Mouse (Mus musculus) erythroblast, embryonic 14.5 days (primary cell): ENCODE data around the gene Tll1. TPM values are rescaled to one million over a fixed set of nuclear protein-coding genes. Genes with fewer than 3 reads are reported as not detected.
A peak's percentile ranks its signal among the peaks of the same experiment; 100 is the strongest.

Experiments
- H3K27me3 ChIP-seq: 2 replicates; pipeline ENCODE4 v1.6.1; 2012; ENCODE audit warnings: inconsistent platforms; ENCODE audit not compliant: control insufficient read depth
- H3K36me3 ChIP-seq: 2 replicates; pipeline ENCODE4 v1.6.1; 2012; ENCODE audit warnings: mild to moderate bottlenecking, inconsistent platforms; ENCODE audit not compliant: control insufficient read depth
- H3K4me1 ChIP-seq: 2 replicates; pipeline ENCODE4 v1.6.1; 2012; ENCODE audit warnings: inconsistent platforms; ENCODE audit not compliant: control insufficient read depth
- H3K4me3 ChIP-seq: replicated peaks from 2 replicates; pipeline ENCODE3; 2012; ENCODE audit warnings: moderate library complexity, mild to moderate bottlenecking, inconsistent platforms
- H3K9me3 ChIP-seq: 2 replicates; pipeline ENCODE4 v1.6.1; 2012; ENCODE audit warnings: low read length, inconsistent platforms, mixed read lengths; ENCODE audit not compliant: control insufficient read depth
- GATA1 ChIP-seq: IDR thresholded peaks from 2 replicates; pipeline ENCODE4 v1.6.1; 2012; ENCODE audit warnings: low read length, inconsistent platforms, mixed read lengths
- TAL1 ChIP-seq: IDR thresholded peaks from 3 replicates; pipeline ENCODE4 v1.6.1; 2012; ENCODE audit warnings: low read length, inconsistent platforms, mixed read lengths
- polyA plus RNA-seq: library from polyadenylated mRNA; stranded (reverse); fragments of >175 nt; gene quantifications from 2 replicates; pipeline ENCODE4 v1.2.3, GENCODE M21; 2012

Tll1 gene
- not detected in 2 replicates for polyA plus RNA-seq

DNA sequence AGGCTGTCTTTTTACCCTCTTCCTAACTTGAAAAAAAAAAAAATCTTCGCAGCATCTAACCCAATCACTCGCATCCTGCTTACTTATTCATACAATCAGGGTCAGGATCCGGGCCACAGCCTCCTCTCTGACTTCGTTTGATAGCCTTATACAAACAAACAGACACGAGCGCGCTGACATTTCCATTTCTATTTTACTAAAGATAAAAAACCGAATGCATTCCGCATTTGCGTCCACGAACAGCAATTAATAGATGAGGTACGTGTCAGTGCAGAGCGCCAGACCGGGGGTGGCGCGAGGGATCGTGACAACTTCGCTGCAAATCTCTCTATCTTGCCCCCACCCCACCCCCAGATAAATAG is at the start of gene Tll1:
TSS of gene Tll1 (minus strand) at position 248 of the 362 bp plus-strand sequence.
- Histone ChIP-seq H3K27me3 (peaks cover 40% of the 10 kb centered on the region), H3K4me3 (peak within 1 kb of the TSS; percentile 20)

DNA sequence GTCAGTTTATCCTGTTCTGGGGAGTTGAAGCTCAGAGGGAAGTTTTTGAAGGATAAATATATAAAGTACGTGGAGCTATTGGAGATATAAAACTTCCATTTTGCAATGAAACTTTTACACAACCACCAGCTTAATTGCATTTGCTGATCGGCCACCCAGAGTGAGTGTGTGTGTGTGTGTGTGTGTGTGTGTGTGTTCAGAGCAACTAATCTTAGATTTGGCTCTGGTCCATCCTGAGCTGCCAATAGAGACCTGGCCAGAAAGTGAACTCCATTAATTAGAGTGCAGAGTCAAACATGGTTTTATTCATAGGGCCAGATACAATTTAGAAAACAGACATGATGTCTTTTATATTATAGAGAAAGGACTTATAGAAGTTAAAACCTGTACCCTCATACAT is 32.6 kb upstream of the Tll1 start:
- TF ChIP-seq GATA1 (no peak), TAL1 (no peak)

More for the DNA sequence above, at the start of gene Tll1:
- no peak for TF ChIP-seq GATA1
- TF ChIP-seq TAL1: no peak
- H3K4me1 ChIP-seq: no peaks in the 10 kb centered on the region
- no peaks in the 10 kb centered on the region for H3K36me3 ChIP-seq
- H3K9me3 ChIP-seq: no peaks in the 10 kb centered on the region

GRCm38 (mm10) chr8:64221600-64221999 is 15.5 kb upstream of the Tll1 start:
- H3K9me3 ChIP-seq: no peaks in the 10 kb centered on the region
- H3K4me1 ChIP-seq: no peaks in the 10 kb centered on the region
- H3K36me3 ChIP-seq: no peaks in the 10 kb centered on the region
- H3K27me3 ChIP-seq: no peaks in the 10 kb centered on the region
- TF ChIP-seq GATA1 (no peak), TAL1 (no peak)
- H3K4me3 ChIP-seq: no peak overlapping the region

More for the DNA sequence above, 32.6 kb upstream of the Tll1 start:
- H3K36me3 ChIP-seq: no peaks in the 10 kb centered on the region
- no peak overlapping the region for H3K4me3 ChIP-seq
- H3K27me3 ChIP-seq: no peaks in the 10 kb centered on the region
- no peaks in the 10 kb centered on the region for H3K9me3 ChIP-seq
- no peaks in the 10 kb centered on the region for H3K4me1 ChIP-seq

DNA sequence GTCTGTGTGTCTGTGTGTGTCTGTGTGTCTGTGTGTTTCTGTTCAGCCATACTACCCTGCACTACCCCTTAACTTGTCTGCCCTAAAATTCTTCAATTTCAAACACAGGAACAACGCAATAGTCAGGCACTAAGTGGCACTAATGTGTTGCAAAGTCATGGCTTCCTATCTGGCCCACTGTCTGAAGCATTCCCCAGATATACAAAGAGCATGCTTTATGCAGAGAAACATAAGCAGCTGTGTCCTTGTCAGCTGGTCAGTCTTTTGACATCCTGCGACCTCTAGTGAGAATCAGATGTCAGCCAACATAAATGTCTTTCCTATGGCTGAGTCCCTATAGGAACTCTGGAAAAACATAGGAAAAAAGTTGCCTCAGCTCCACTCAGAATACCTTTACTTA is 11.6 kb upstream of the Tll1 start:
- Histone ChIP-seq H3K4me1 (no peaks in the 10 kb centered on the region), H3K27me3 (no peaks in the 10 kb centered on the region), H3K4me3 (no peak overlapping the region), H3K36me3 (no peaks in the 10 kb centered on the region), H3K9me3 (no peaks in the 10 kb centered on the region)
- no peak for TF ChIP-seq TAL1
- TF ChIP-seq GATA1: no peak

GRCm38 (mm10) chr8:64216252-64216651 is 10.2 kb upstream of the Tll1 start:
- Histone ChIP-seq H3K9me3 (no peaks in the 10 kb centered on the region), H3K4me1 (no peaks in the 10 kb centered on the region), H3K4me3 (no peak overlapping the region), H3K27me3 (no peaks in the 10 kb centered on the region), H3K36me3 (no peaks in the 10 kb centered on the region)
- TF ChIP-seq GATA1 (no peak), TAL1 (no peak)

GRCm38 (mm10) chr8:64215374-64215773 is 9.3 kb upstream of the Tll1 start:
- Histone ChIP-seq H3K27me3 (no peaks in the 10 kb centered on the region), H3K9me3 (no peaks in the 10 kb centered on the region), H3K4me3 (no peak overlapping the region), H3K36me3 (no peaks in the 10 kb centered on the region), H3K4me1 (no peaks in the 10 kb centered on the region)
- TF ChIP-seq TAL1 (no peak), GATA1 (no peak)

DNA sequence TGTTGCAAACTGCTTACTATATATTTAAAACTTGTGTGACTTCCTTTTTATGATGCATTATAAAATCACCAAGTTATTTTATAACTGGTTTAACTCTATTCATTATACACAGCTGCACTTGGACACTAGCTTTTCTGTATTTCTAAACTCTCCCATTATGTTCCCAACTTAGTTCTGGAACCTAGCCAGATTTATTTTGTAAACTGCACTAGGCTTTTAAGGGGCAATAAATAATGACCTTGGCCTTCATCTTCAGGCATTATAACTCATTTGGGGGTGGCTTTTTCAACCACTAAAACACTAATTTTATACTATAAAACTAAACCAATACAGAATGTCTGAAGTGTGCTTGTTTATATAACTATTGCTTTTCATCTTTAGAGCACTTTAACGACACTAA is 8.8 kb upstream of the Tll1 start:
- Histone ChIP-seq H3K4me1 (no peaks in the 10 kb centered on the region), H3K4me3 (no peak overlapping the region), H3K9me3 (no peaks in the 10 kb centered on the region), H3K36me3 (no peaks in the 10 kb centered on the region), H3K27me3 (no peaks in the 10 kb centered on the region)
- TF ChIP-seq GATA1: no peak
- TF ChIP-seq TAL1: no peak

- H3K4me1 ChIP-seq: no peaks in the 10 kb centered on the region
- H3K27me3 ChIP-seq: peaks cover 40% of the 10 kb centered on the region
- TF ChIP-seq TAL1 (no peak), GATA1 (no peak)
- peak overlapping the region; percentile 20 for H3K4me3 ChIP-seq
- H3K9me3 ChIP-seq: no peaks in the 10 kb centered on the region
- no peaks in the 10 kb centered on the region for H3K36me3 ChIP-seq
Measured at GRCm38 (mm10) chr8:64206411-64206861, 365 bp upstream of the Tll1 start.

DNA sequence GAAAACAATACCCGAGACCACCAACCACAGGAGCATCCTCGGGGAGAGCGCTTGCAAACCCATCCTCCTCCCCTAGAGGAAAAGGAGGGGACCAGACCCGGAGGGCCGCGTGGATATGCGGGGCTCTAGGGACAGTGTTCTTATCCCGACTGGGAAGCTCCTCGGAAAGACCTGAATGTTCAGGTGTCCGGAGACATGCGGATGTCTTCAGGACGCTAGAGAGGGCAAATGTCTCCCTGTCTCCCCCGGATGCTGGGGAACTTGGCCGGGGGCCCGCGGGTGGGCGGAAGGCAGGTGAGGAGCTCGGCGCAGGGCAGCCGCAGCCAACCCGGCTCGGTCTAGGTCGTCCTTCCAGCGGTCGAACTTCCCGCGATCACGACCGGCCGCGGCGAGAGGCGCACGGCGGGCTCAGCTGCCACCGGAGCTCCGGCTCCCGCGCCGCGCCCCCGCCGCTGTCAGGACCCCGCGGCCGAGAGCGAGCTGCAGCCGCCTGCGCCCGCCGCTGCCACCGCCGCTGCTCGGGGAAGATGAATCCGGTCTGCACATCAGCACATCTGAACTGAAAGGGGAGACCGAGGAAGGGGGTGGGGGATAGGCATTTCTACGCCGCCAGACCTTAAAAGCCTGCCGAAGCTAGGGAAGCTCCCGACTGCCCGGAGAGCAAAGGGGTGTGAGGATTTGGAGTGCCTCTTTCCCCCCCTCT is 599 bp downstream of the Tll1 start:
- H3K9me3 ChIP-seq: no peaks in the 10 kb centered on the region
- H3K27me3 ChIP-seq: peaks cover 40% of the 10 kb centered on the region
- no peak overlapping the region for H3K4me3 ChIP-seq
- no peak for TF ChIP-seq TAL1
- TF ChIP-seq GATA1: no peak
- H3K36me3 ChIP-seq: no peaks in the 10 kb centered on the region
- no peaks in the 10 kb centered on the region for H3K4me1 ChIP-seq

- no peaks in the 10 kb centered on the region for H3K36me3 ChIP-seq
- no peaks in the 10 kb centered on the region for H3K4me1 ChIP-seq
- TF ChIP-seq TAL1: no peak
- TF ChIP-seq GATA1: no peak
- H3K9me3 ChIP-seq: no peaks in the 10 kb centered on the region
- no peak overlapping the region for H3K4me3 ChIP-seq
- H3K27me3 ChIP-seq: peaks cover 40% of the 10 kb centered on the region
Measured at GRCm38 (mm10) chr8:64204801-64205311, 1.2 kb downstream of the Tll1 start.
